Mouse (Mus musculus) testis, adult 2 months (tissue): ENCODE results near the gene Sgk1. TPM values are rescaled to one million over a fixed set of nuclear protein-coding genes. Genes with fewer than 3 reads are reported as not detected.

ENCODE experiments used
- H3K27ac ChIP-seq: fragments of 200-500 bp; 2 replicates; pipeline ENCODE4 v1.5.1; 2012; ENCODE audit warnings: low read depth, low read length; ENCODE audit not compliant: control insufficient read depth, insufficient read depth
- H3K27me3 ChIP-seq: fragments of 200-500 bp; 2 replicates; pipeline ENCODE4 v1.6.1; 2012; ENCODE audit warnings: mild to moderate bottlenecking, low read length, moderate library complexity; ENCODE audit not compliant: control insufficient read depth, insufficient read depth
- H3K36me3 ChIP-seq: fragments of 200-500 bp; 2 replicates; pipeline ENCODE4 v1.6.1; 2012; ENCODE audit warnings: mild to moderate bottlenecking, low read length; ENCODE audit not compliant: control insufficient read depth, insufficient read depth
- H3K4me1 ChIP-seq: fragments of 200-500 bp; 2 replicates; pipeline ENCODE4 v1.6.1; 2012; ENCODE audit warnings: low read length; ENCODE audit not compliant: control insufficient read depth, insufficient read depth
- H3K4me3 ChIP-seq: fragments of 200-500 bp; 2 replicates; pipeline ENCODE4 v1.5.1; 2012; ENCODE audit warnings: low read depth, mild to moderate bottlenecking, low read length, moderate library complexity, mixed read lengths; ENCODE audit not compliant: control insufficient read depth
- CTCF ChIP-seq: fragments of 200-500 bp; IDR thresholded peaks from 2 replicates; pipeline ENCODE4 v1.5.1; 2012; ENCODE audit warnings: low read depth, mild to moderate bottlenecking, inconsistent platforms, low read length, moderate library complexity; ENCODE audit not compliant: control insufficient read depth, insufficient read depth, insufficient replicate concordance
- POLR2A ChIP-seq: fragments of 200-500 bp; IDR thresholded peaks from 2 replicates; pipeline ENCODE4 v1.6.1; 2012; ENCODE audit warnings: low read depth, mild to moderate bottlenecking, inconsistent platforms, low read length, moderate library complexity; ENCODE audit not compliant: control insufficient read depth
- polyA plus RNA-seq: library from polyadenylated mRNA; depleted of rRNA; stranded (reverse); fragments of >200 nt; gene quantifications from 2 replicates; pipeline ENCODE4 v1.2.3, GENCODE M21; 2012

The Sgk1 gene
- polyA plus RNA-seq, 1 experiment: 3.7 TPM

GRCm38 (mm10) chr10:21978421-21978820 is 96.4 kb downstream of the Sgk1 start:
- Histone ChIP-seq H3K36me3 (no peaks in the 10 kb centered on the region), H3K27me3 (no peaks in the 10 kb centered on the region), H3K27ac (no peak overlapping the region), H3K4me1 (0 out of 2 replicates have a peak, but pooled peaks cover 2% of the 10 kb centered on the region), H3K4me3 (no peak overlapping the region)
- TF ChIP-seq CTCF (no peak), POLR2A (no peak)

- TF ChIP-seq POLR2A (no peak), CTCF (no peak)
- H3K4me3 ChIP-seq: no peak overlapping the region
- H3K27ac ChIP-seq: no peak overlapping the region; the same call in 1 of the 2 replicates
- H3K27me3 ChIP-seq: no peaks in the 10 kb centered on the region
- 0 out of 2 replicates have a peak, but pooled peaks cover 2% of the 10 kb centered on the region for H3K4me1 ChIP-seq
- no peaks in the 10 kb centered on the region for H3K36me3 ChIP-seq
Observed at GRCm38 (mm10) chr10:21979286-21979965, 97.4 kb downstream of the Sgk1 start.

GRCm38 (mm10) chr10:21980780-21981435 is 98.9 kb downstream of the Sgk1 start:
- no peaks in the 10 kb centered on the region for H3K27me3 ChIP-seq
- H3K27ac ChIP-seq: no peak overlapping the region
- H3K4me3 ChIP-seq: no peak overlapping the region
- TF ChIP-seq POLR2A (no peak), CTCF (no peak)
- no peaks in the 10 kb centered on the region for H3K4me1 ChIP-seq
- no peaks in the 10 kb centered on the region for H3K36me3 ChIP-seq

GRCm38 (mm10) chr10:21982303-21982702 is 100.3 kb downstream of the Sgk1 start:
- H3K27me3 ChIP-seq: no peaks in the 10 kb centered on the region
- no peak for TF ChIP-seq CTCF
- TF ChIP-seq POLR2A: no peak
- no peaks in the 10 kb centered on the region for H3K36me3 ChIP-seq
- H3K4me1 ChIP-seq: no peaks in the 10 kb centered on the region
- H3K27ac ChIP-seq: no peak overlapping the region
- H3K4me3 ChIP-seq: no peak overlapping the region

- no peak for TF ChIP-seq CTCF
- no peak overlapping the region for H3K27ac ChIP-seq
- H3K27me3 ChIP-seq: no peaks in the 10 kb centered on the region; the same call in 1 of the 2 replicates
- no peak overlapping the region for H3K4me3 ChIP-seq
- peaks cover 2% of the 10 kb centered on the region for H3K4me1 ChIP-seq
- no peaks in the 10 kb centered on the region for H3K36me3 ChIP-seq
Observed at GRCm38 (mm10) chr10:21988489-21988888, 106.5 kb downstream of the Sgk1 start.

GRCm38 (mm10) chr10:21991351-21991840 is 109.4 kb downstream of the Sgk1 start:
- TF ChIP-seq CTCF: no peak
- TF ChIP-seq POLR2A: no peak
- Histone ChIP-seq H3K4me3 (no peak overlapping the region), H3K36me3 (no peaks in the 10 kb centered on the region), H3K4me1 (peaks cover 2% of the 10 kb centered on the region), H3K27me3 (no peaks in the 10 kb centered on the region; the same call in 1 of the 2 replicates), H3K27ac (no peak overlapping the region)

- no peak overlapping the region; the same call in 1 of the 2 replicates for H3K27ac ChIP-seq
- TF ChIP-seq CTCF (no peak), POLR2A (no peak)
- H3K36me3 ChIP-seq: no peaks in the 10 kb centered on the region
- H3K4me3 ChIP-seq: no peak overlapping the region
- peaks cover 2% of the 10 kb centered on the region for H3K4me1 ChIP-seq
- no peaks in the 10 kb centered on the region; the same call in 1 of the 2 replicates for H3K27me3 ChIP-seq
Observed at GRCm38 (mm10) chr10:21991986-21992833, 110.2 kb downstream of the Sgk1 start.
